Mouse (Mus musculus) A20 (cell line): Measurements from ENCODE around the gene Asb15.

ENCODE experiments used
- DNase-seq: peaks from one replicate; pipeline ENCODE4 v3.0.0-alpha.2; 2011; ENCODE audit warnings: low read depth, low spot score

Gene Asb15

DNA sequence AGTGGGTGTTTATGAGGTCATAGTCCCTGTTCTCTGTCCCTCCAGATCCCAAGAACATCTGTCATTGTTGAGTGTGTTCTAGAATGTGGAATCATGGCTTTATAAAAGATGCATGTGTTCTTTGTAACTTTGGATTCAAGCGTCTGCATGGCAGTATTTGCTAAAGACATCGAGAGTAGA, at the start of gene Asb15:
Asb15 (plus strand) TSS at position 81 of the 180 bp plus-strand sequence.
- DNase-seq, result no peak

DNA sequence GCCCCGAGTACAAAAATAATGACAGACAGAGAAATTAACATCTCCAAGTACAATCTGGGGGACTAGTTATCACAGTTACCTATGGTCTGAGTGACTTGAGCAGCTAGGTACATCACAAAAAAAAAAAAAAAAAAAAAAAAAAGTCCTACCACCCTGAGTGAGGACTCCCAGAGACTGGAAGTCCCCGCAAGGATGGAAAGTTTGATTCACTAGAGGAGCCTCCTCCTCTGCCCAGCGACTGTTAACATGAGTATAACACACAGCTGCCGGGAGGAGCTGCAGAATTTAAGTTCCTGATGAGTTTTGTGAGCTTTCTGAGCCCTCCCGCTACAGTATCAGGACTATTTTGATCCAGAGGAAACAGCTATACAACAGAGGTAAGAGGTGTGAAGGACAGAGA, 41.4 kb upstream of the Asb15 start:
- DNase-seq, result no peak

DNA sequence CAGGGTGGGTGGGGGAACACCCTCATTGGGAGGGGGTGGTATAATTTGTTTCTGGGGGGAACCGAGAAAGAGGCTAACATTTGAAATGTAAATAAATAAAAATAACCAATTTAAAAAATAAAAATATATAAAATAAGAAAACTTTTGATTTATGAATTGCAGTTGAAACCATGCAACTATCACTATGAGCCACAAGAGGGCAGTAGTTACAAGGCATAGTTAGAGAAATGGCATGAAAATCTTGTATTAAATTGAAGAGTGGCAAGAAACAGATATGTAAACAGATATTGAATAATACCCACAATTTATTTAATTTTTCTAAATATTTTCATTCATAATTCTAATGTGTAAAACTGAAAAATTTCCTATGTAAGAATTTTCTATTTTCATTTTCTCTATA, 37.6 kb upstream of the Asb15 start:
- DNase-seq, result peak; percentile 21

DNA sequence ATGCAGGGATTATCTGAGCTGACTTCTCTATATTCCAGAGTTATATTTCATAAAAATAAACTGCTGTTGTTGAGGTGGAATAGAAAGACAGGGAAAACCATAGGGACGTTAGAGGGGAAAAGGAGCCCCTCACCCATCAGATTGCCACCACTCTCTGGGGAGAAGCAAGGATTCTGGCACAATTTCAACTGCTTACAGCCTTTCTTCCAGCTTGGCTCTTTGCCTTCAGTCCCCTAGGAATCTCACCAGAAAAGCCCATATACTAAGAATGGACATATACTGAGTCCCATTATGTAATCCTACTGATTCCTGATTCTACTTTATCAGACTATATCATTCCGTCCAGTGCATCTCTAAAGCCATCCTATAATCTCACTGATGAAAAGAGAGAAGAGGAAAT, 23.8 kb upstream of the Asb15 start:
- DNase-seq, result no peak

DNA sequence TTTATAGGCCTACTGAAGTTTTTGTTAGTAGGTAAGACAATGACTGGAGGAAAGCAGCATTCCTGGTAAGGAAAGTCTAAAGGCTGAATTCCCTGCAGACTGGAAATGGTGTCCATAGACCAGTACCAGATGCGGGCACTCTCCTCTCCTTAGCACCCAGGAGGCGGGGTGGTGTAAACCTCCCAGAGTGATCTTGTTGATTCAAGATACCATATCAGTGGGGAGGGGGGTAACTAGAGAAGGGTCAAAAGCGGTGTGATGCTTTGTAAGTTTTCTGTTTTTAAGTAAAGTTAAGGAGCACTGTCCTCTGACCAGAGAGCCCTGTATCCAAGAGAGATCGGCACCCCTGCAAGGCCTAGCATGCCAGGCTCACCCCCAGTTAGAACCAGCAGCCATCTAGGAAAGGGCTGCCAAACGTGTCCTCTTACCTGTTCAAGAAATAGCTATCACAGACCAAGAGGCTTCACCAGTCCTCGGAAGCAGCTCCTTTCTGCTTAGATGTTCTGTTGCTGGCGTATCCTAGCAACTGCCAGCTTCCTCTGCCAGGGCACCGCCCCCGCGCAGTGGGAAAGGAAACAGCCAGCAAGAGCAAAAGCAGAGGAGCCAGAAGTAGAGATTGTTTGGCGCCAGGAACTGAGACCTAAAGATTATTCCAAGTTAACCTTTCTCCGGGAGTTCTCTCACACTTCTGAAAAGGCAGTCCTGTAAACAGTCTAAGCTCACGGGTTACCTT, 13.2 kb upstream of the Asb15 start, which contains the start of gene Iqub:
Iqub (minus strand) TSS at position 516 of the 733 bp plus-strand sequence.
- DNase-seq, result no peak

DNA sequence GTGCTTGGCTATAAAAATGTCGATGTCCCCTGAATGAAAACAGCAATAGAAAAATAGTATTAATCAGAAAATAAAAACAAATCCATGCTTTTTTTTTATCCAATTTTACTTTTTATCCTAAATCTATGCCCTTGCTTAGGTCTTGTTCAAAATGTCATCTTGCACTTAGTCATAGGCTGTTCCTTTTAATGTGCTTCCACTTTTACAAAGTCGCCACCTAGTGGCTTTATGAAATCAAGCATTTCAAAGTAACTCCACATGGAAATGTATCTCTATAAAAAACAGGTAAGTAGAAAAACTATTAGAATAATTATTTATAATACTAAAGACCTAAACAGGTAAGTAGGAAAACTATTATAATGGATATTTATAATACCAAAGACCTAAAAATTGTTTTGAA, 11.7 kb upstream of the Asb15 start:
- DNase-seq, result peak; percentile 45

DNA sequence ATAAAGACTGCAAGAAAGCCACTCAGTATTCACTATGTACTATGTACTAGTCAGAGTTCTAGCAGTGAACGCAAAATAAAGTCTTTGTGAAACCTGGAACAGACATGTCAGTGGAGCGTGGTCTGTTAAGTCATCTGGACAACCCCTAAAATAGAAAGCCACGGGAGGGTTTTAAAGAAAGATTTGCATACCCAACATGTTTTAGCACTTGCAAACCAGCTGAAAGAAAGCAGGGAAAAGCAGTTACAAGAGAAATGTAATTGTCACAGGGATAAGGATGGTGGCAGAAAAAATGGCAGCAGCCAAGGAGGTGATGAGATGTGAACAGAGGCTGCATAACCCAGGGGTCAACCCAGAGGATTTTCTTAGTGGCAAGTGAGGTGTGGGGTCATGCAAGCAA, 2.2 kb upstream of the Asb15 start:
- DNase-seq, result no peak

DNA sequence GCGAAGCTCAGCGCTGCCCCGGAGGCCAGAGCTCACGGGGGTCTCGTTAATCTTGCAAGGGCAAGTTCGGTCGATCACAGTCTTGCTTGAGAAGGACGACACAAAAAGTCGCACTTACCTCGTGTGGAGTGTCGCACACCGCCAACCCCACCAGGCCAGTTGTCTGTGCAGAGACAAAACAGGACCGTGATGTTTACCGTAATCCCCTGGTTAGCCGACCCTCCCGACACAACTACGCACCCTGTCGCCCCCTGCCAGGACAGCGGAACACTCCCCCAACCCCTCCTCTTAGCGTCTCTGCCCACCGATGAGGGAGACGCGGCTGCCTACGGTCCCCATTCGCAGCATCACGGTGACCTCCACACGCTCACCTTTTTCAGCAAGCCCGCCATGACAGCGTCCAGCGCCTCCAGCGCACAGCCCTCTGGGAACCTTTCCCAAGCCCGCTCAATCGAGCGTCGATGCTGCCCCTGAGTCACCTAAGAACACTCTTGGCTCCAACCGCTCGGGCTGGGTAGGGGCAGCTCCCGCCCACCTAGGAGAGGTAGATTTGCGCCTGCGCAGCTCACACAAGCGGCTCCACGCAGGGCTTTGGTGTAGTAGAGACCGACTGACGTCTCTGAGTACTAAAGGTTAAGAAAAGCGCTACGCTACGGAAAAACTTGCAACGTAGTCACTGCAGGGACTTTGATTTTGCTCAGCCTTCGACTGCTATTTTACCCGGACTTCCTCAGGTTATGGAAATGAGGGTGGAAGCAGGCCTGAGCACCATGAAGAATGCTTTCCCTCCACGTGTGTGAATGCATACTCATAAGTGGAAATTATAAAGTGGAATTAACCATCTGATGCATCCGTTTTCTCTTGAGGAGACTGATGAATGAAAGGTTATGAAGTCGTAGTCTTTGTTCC, 535 bp upstream of the Asb15 start, which contains the start of gene Ndufa5:
Ndufa5 (minus strand) TSS at position 859 of the 909 bp plus-strand sequence.
- DNase-seq, result peak; percentile 96

DNA sequence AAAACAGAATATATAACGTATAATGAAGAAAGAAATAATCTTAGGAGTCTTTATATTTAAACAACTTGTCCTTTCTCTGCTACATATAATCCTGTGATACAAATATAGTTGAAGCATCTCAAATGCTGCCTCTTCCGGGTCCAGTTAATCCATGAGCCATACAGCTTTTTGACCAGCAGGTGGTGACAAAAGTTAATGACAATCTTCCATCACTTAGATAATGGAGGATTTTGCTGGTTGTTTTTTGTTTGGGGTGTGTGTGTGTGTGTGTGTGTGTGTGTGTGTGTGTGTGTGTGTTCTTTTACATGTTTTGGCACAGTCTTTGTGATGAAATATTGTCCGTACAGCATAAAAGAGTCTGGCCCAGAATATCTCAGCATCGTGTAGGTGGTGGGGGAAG, 2.2 kb downstream of the Asb15 start:
- DNase-seq, result peak; percentile 72

DNA sequence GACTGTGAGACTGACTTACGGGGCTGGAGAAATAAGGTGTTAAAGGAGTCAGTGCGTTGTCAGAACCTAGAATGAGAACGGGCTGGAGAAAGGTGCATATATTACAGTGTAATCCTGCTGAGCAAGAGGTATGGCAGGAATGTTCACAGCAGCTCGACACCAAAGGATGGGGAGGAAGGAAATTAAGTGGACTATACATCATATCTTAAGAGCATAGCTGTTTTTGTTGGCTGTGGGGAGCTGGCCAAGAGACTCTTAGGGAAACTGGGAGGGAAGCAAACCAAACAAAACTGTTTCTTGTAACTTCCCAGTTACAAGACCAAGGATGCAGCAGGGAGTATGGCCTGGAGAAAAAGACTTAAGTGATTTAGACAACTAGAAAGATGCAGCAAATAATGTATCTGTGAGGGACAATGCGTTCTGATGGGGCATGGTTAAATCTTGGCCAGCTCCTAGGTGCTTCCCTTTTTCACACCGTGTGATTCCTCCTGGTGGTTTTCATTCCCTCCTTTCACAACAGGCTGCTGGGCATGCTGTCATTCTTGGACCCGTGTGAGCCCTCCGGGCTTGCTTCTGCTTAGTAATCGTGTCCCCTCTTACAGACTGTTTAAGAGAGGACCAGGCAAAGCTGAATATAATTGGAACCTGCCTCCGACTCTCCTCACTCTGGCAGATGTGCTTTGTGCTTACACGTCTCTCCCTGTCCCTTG, 2.9 kb downstream of the Asb15 start:
- DNase-seq, result no peak

DNA sequence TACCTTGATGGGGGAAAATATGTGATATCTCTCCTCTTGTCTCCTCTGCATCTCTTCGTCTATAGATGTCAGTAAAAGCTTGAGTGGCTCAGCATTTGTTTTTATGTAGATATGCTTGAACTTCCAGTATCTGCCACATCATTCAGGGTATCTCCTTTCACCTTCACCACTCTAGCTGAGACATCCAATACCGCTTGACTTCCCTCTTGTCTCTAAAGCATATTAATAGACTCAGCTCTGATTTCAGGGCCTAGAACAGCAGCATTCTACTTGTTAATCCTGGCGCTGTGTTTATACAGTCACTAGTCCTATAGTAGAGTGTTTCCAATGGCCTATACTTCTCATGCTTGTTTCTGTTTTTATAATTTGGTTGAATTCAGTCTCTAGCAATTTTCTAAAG, 4.9 kb downstream of the Asb15 start:
- no peak for DNase-seq

DNA sequence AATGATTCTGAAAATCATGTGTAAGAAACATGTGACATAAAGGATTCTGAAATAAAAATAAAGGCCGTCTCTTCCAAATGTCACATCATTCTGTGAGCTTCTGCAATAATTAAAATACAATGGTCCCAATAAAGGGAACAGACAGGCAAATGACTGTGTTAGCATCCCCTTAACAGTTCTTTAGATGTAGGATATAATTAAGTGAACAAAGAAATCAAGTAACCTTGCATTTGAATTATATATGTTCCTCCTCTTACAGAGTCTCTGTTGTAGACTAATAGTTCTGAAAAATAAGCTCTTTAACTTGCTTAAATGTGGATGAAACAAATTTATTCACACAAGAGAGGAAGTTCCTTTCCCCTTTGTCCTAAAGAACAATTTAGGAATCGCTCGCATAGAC, 10.5 kb downstream of the Asb15 start:
- DNase-seq, result no peak

DNA sequence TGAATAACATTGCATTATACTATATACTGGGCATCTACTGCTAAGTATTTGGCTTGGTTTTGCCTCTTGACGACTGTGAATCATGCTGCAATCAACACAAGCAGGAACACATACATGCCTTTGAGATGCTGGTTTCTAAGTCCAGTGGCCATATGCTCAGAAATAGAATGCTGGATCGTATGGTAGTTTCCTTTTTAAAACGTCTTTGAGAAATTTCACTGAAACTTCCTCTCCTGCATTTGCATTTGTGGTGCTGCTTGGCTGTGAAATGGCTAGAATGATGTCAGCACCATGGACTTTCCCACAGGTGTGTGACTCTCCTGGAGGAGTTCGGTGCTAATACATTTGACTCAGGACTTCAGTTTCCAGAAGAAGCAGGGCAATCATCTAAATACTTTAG, 12.2 kb downstream of the Asb15 start:
- DNase-seq, result no peak

DNA sequence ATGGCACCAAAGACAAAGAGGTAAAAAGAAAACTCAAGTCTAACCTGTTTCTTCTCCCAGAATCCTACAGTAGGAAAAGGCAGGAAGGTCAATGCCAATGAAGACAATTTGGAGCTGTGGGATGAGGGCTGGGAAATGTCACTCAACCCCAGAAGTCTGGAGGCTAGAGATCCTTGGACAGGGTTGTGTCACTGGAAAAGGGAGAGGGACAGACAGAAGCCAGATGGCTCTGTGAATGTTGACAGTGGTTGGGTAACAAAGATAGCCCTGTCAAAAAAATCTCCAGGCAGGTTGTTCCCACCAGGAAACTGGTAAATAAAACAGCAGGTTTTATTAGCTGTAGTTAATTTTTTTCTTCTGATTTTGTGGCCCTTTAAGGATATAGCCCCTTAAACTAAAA, 14.4 kb downstream of the Asb15 start:
- no peak for DNase-seq

DNA sequence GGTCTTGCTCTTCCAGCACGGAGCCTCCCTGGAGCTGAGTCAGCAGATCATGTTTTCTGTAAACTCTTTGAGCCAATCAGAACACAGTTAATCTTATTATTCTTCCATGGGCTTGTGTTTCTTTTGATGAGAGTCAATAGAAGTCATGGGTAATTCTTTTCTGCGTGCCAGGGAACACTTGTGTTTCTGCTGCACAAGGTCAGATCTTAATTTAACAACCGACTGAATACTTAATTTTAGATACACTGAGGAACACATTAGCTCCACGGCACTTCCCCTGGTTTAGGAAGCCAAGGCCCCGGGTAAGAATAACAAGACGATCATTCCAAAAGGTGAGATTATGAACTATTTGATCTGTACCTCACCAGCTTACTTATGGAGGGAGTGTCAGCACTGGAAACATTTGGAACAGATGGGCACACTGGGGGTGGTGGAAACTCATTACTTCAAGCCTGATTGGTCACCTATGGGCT, 15.2 kb downstream of the Asb15 start:
- DNase-seq, result no peak

DNA sequence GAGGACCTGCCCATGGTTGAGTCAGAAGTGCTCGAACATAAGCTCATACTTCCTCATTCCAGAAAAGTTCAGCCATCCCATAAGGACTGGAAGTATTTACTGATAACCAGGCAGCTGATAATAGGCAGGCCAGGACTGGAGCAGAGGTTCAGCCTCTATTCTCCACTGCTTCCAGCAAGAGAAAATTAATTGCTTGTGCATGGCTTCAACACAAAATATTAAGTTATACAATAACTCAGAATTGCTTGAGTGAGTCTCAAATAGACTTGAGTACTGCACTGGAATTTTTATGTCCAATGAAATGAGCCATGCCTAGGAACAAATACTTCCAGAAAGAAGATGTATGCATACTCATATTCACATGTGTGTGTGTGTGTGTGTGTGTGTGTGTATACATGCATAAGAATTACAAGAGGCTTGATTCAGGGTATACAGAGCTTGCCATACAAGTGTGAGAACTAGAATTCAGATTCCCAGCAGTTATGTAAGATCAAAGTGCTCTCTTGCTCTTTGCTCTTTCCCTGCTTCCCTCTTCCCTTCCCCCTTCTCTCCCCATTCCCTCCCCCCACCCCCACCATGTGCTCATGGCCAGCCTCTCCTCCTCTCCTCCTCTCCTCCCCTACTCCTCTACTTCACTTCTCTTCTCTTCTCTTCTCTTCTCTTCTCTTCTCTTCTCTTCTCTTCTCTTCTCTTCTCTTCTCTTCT, 18.9 kb downstream of the Asb15 start:
- DNase-seq, result no peak

DNA sequence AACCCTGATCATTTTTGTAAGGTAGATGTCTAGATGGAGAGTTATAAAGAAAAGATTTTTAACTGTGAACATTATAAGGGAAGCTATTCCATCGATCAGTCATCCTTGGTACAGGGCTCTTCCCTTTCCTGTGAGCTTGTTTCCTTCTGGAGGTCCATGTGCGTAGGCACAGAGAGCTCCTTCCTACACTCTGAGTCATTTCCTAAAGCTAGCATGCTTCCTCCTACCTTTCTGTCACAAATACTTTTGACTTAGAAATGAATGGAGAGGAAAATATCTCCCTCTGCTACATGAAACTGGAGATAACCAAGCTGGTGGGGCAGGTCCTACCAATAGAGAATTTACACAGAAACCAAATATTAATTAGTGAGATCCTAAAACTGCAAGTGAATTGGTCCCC, 21.9 kb downstream of the Asb15 start:
- DNase-seq, result no peak

DNA sequence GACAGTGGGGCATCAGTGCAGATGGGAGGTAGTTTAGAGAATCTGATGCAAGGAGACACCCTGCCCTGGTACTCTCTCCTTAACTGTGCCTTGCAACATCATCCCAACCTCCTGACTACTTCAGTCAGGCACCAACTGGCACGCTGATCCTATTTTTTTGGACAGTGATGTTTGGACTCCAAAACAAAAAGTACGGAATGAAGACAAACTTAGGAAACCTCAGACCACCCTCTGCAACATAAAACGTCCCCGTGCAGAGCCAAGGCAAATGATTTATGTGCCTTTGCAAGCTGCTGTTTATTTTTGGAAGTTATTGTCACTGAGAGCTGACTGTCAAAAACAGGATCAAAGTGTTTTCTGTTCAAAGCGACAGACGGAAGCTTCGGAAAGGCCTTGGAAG, 24.1 kb downstream of the Asb15 start:
- no peak for DNase-seq

DNA sequence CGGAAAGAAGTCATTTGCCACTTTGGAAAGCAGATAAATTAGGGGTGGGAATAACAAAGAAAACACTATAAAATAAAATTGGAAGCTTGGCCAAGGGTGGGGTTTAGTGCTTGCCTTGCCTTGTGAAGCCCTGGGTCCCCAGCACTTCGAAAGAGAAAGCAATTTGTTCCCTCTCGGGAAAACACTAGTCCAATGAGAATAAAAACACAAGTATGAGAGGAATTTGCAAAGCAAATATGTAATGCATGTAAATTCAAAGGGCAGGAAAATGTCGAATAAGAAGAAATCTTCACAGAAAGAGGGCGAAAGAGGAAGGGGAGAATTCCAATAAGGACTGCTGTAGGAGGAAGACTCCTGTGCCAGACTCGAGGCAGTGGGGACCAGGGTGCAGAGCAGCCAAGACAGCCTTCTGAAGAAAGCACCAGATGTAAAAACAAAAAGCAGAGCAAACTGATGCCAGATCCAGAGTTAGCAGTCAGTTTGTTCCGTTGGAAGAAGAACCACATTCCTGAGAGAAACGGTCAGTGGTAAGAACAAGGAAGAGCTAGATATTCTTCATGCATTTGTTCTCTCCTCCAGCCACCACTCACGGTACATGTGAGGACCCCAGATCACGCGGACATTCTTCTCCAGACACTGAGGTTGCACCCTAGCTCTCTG, 26.6 kb downstream of the Asb15 start:
- DNase-seq, result no peak

DNA sequence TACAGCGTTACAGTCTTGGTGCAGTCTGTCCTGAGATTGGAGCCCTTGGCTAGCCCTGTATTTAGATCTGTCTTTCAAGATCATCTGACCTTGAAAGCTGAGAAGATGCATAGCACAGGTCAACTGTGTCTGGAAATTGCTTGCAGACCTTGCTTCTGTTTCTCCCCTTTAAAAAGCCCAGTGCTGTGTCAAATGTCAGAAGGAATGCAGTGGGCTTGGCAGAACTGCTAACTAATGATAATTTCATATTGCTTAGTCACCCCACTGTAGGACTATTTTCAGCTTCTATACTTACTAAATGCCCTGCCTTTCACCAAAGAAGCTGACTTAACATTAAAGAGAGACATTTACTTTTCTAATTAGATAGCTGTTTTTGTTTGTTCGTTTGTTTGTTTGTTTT, 27.5 kb downstream of the Asb15 start:
- DNase-seq, result no peak

DNA sequence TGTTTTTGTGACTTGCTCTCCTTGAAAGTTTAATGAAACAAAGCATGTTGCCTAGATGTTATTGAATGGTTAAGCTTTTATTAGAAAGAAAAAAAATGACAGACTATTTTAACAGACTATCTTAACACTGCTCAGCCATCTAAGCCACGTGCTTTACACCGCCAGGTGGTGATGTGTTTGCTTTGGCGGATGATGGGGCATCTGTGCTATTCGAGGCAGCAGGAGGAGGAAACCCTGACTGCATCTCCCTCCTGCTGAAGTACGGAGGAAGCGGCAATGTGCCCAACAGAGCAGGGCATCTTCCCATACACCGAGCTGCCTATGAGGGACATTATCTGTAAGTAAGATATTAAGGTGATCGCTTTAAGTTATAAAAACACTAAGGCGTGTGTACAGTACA, 36.1 kb downstream of the Asb15 start:
- DNase-seq, result no peak
